Mouse (Mus musculus) embryonic fibroblast, embryonic 13.5 days (primary cell): ENCODE results near the gene Zfp93.

Experiments used
- CTCF ChIP-seq: IDR thresholded peaks from 2 replicates; pipeline ENCODE4 v1.5.1; 2011; ENCODE audit warnings: mild to moderate bottlenecking, control low read depth, low read length, moderate library complexity, borderline replicate concordance; ENCODE audit not compliant: insufficient read depth
- POLR2A ChIP-seq: IDR thresholded peaks from 2 replicates; pipeline ENCODE4 v1.6.1; 2011; ENCODE audit warnings: low read depth, mild to moderate bottlenecking, control low read depth, low read length, moderate library complexity

DNA sequence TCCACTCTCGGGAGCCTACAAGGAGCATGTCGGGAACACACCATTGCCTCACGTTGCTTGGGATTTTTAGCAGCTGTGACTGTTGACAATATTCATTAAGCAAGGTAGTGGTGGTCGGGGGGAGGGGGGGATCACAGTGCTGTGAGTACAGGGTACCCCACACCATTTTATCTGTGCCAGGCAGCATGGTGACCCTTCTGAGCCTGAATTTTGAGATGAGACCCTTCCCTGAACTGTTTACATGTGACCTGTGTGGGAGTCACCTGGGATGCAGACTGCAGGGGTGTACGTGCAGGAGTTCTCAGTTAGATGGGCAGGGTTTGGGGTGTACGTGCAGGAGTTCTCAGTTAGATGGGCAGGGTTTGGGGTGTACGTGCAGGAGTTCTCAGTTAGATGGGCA lies 26.2 kb downstream of the Zfp93 start:
- no peak for TF ChIP-seq POLR2A
- no peak for TF ChIP-seq CTCF
